Mouse (Mus musculus) liver, embryonic 12.5 days (tissue): ENCODE measurements at regions not wholly inside any gene's neighbourhood (a gene's known extent, or its start where the extent isn't known, plus 50 kb on each side); places are given as distances from the start of the nearest gene placed in this dataset.

Experiments
- ATAC-seq: fragments of 200-750 bp; cut with Nextera tagmentation; 2 replicates; pipeline ENCODE4 v1.8.0; 2017; ENCODE audit warnings: moderate number of reproducible peaks, mild to moderate bottlenecking, moderate library complexity
- H3K27ac ChIP-seq: fragments of 300-500 bp; sonication (generic); 2 replicates; pipeline ENCODE4 v1.5.1; 2016; ENCODE audit warnings: mild to moderate bottlenecking
- H3K27me3 ChIP-seq: fragments of 300-500 bp; sonication (generic); replicated peaks from 2 replicates; pipeline ENCODE4 v1.6.1; 2016; ENCODE audit warnings: mild to moderate bottlenecking, moderate library complexity
- H3K36me3 ChIP-seq: fragments of 300-500 bp; sonication (generic); 2 replicates; pipeline ENCODE4 v1.6.1; 2016; ENCODE audit warnings: mild to moderate bottlenecking, moderate library complexity
- H3K4me1 ChIP-seq: fragments of 300-500 bp; sonication (generic); 2 replicates; pipeline ENCODE4 v1.6.1; 2016
- H3K4me2 ChIP-seq: fragments of 300-500 bp; sonication (generic); 2 replicates; pipeline ENCODE4 v1.6.1; 2016; ENCODE audit warnings: mild to moderate bottlenecking, moderate library complexity
- H3K4me3 ChIP-seq: fragments of 300-500 bp; sonication (generic); 2 replicates; pipeline ENCODE4 v1.5.1; 2016; ENCODE audit warnings: mild to moderate bottlenecking, moderate library complexity
- H3K9ac ChIP-seq: fragments of 300-500 bp; sonication (generic); 2 replicates; pipeline ENCODE4 v1.6.1; 2016; ENCODE audit warnings: mild to moderate bottlenecking, moderate library complexity
- H3K9me3 ChIP-seq: fragments of 300-500 bp; sonication (generic); replicated peaks from 2 replicates; pipeline ENCODE4 v1.6.1; 2016; ENCODE audit warnings: mild to moderate bottlenecking, moderate library complexity
- WGBS: fragments of 180-500 bp; shearing (Covaris S2); methylation state at CpG from one replicate; pipeline ENCODE4 v1.1.7; 2016; ENCODE audit not compliant: insufficient replicate concordance; 5-methylcytosine and 5-hydroxymethylcytosine counted together

GRCm38 (mm10) chr7:95699506-95699905, 471.5 kb upstream of the Tenm4 start:
- no peak overlapping the region for H3K9ac ChIP-seq
- no peaks in the 10 kb centered on the region for H3K27me3 ChIP-seq
- no peak overlapping the region for H3K4me2 ChIP-seq
- H3K9me3 ChIP-seq = no peaks in the 10 kb centered on the region
- no peaks in the 10 kb centered on the region for H3K4me1 ChIP-seq
- H3K36me3 ChIP-seq = no peaks in the 10 kb centered on the region
- H3K4me3 ChIP-seq = no peak overlapping the region
- no peak overlapping the region for H3K27ac ChIP-seq
- no peak for ATAC-seq
- 73% methylated on average over 9 of the region's 9 CpGs for WGBS

GRCm38 (mm10) chr7:95710088-95710487, 461.0 kb upstream of the Tenm4 start:
- WGBS = 61% methylated on average over 7 of the region's 7 CpGs
- H3K4me2 ChIP-seq = no peak overlapping the region
- no peak for ATAC-seq

DNA sequence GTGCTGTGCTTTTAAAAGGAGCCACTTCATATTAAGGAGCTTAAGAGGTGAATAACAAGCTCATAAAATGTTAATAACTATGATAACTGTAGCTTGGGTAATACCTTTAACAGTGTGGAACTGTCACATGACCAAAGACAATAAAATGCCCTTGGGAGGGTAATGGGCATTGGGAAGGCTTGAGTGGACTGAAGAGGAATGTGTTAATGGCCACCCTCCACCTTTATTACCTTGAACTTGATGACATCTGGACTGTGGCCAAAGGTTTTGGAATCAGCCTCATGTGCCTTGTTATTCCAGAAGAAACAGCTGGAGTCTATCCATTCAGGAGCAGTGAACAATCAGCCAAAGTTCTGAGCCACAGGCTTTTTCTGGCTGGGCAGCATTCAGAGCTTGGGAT, 451.0 kb upstream of the Tenm4 start:
- no peak overlapping the region for H3K4me2 ChIP-seq
- no peak for ATAC-seq
- H3K4me3 ChIP-seq = no peak overlapping the region
- no peaks in the 10 kb centered on the region for H3K4me1 ChIP-seq
- H3K36me3 ChIP-seq = no peaks in the 10 kb centered on the region
- H3K9ac ChIP-seq = no peak overlapping the region
- H3K27ac ChIP-seq = no peak overlapping the region
- H3K27me3 ChIP-seq = no peaks in the 10 kb centered on the region
- H3K9me3 ChIP-seq = no peaks in the 10 kb centered on the region

More at GRCm38 (mm10) chr7:95710088-95710487, 461.0 kb upstream of the Tenm4 start:
- no peaks in the 10 kb centered on the region for H3K4me1 ChIP-seq
- no peaks in the 10 kb centered on the region for H3K9me3 ChIP-seq
- H3K9ac ChIP-seq = no peak overlapping the region
- H3K36me3 ChIP-seq = no peaks in the 10 kb centered on the region
- H3K4me3 ChIP-seq = no peak overlapping the region
- H3K27me3 ChIP-seq = no peaks in the 10 kb centered on the region
- H3K27ac ChIP-seq = no peak overlapping the region

DNA sequence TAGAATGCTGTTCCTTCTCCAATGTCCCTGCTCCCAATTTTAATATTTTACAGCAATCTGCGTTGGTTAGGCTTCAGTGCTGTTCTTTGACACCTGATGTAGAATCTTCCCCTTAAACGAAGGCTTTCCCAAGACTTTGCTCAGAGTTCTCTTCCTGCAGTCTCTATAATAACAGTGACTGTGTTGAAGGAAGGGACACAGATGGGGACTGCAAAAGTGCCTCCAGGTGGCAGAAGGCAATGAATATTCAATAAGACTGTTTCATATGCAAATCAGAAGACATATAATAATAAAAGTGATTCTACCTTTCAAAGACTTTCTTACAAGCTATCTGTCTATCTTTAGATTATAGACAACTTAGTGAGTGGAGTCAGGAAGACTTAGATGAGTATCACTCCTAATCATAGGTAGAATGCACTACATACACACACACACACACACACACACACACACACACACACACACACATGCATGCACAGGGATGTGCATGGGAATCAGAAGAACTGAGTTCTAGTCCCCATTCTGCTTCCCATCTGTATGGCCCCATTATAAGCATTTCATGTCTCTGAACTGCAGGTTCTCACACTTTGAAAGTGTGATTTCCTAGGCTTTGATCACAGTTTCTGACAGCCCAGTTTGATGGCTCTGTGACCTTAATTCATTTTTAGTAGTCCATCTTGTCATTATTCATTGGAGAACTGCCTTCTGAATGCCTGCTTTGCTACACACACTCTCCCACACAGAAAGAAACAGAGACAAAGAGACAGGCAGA, 445.1 kb upstream of the Tenm4 start:
- H3K36me3 ChIP-seq = no peaks in the 10 kb centered on the region
- H3K4me1 ChIP-seq = no peaks in the 10 kb centered on the region
- no peak overlapping the region for H3K4me3 ChIP-seq
- H3K27me3 ChIP-seq = no peaks in the 10 kb centered on the region
- no peak overlapping the region for H3K4me2 ChIP-seq
- H3K9ac ChIP-seq = no peak overlapping the region
- 61% methylated on average over 2 of the region's 2 CpGs for WGBS
- H3K27ac ChIP-seq = no peak overlapping the region
- no peaks in the 10 kb centered on the region for H3K9me3 ChIP-seq
- no peak for ATAC-seq

GRCm38 (mm10) chr7:95733807-95734206, 437.2 kb upstream of the Tenm4 start:
- ATAC-seq = no peak
- H3K36me3 ChIP-seq = no peaks in the 10 kb centered on the region
- H3K27me3 ChIP-seq = no peaks in the 10 kb centered on the region
- H3K9me3 ChIP-seq = no peaks in the 10 kb centered on the region
- H3K4me3 ChIP-seq = no peak overlapping the region
- no peak overlapping the region for H3K27ac ChIP-seq
- 62% methylated on average over 1 of the region's 1 CpGs for WGBS
- no peak overlapping the region for H3K4me2 ChIP-seq
- no peaks in the 10 kb centered on the region for H3K4me1 ChIP-seq
- no peak overlapping the region for H3K9ac ChIP-seq

- Histone ChIP-seq H3K4me2 (no peak overlapping the region), H3K4me3 (no peak overlapping the region), H3K4me1 (no peaks in the 10 kb centered on the region), H3K9ac (no peak overlapping the region), H3K36me3 (no peaks in the 10 kb centered on the region), H3K27me3 (no peaks in the 10 kb centered on the region), H3K27ac (no peak overlapping the region), H3K9me3 (no peaks in the 10 kb centered on the region)
- WGBS = 63% methylated on average over 5 of the region's 5 CpGs
- no peak for ATAC-seq
Observed at GRCm38 (mm10) chr7:95734587-95734986, 436.5 kb upstream of the Tenm4 start.

DNA sequence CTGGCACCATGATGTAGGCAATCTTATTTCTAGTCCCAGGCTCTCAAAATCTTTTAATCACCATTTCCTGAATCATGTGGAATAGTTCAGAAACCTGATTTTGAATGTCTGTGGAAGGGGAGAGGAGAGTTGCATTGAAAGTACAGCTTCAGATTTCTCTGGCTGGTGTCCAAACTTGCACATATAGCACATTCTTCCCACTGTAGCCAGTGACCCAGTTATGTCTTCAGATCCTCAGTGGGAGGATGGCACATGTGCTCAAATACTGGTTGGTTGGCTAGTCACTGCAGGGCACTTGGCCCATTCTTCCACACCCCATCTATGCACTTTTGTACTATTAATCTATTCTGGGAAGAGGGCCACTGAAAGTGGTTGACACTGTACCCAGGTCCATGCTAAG, 434.3 kb upstream of the Tenm4 start:
- ATAC-seq = no peak
- H3K9me3 ChIP-seq = no peaks in the 10 kb centered on the region
- H3K4me1 ChIP-seq = no peaks in the 10 kb centered on the region
- H3K4me2 ChIP-seq = no peak overlapping the region
- no peaks in the 10 kb centered on the region for H3K36me3 ChIP-seq
- no peaks in the 10 kb centered on the region for H3K27me3 ChIP-seq
- H3K9ac ChIP-seq = no peak overlapping the region
- H3K27ac ChIP-seq = no peak overlapping the region
- H3K4me3 ChIP-seq = no peak overlapping the region

GRCm38 (mm10) chr7:95738725-95739245, 432.3 kb upstream of the Tenm4 start:
- Histone ChIP-seq H3K9ac (no peak overlapping the region), H3K36me3 (no peaks in the 10 kb centered on the region), H3K4me2 (no peak overlapping the region), H3K27ac (no peak overlapping the region), H3K4me1 (no peaks in the 10 kb centered on the region), H3K4me3 (no peak overlapping the region), H3K27me3 (no peaks in the 10 kb centered on the region), H3K9me3 (no peaks in the 10 kb centered on the region)
- WGBS = 49% methylated on average over 2 of the region's 2 CpGs
- no peak for ATAC-seq

DNA sequence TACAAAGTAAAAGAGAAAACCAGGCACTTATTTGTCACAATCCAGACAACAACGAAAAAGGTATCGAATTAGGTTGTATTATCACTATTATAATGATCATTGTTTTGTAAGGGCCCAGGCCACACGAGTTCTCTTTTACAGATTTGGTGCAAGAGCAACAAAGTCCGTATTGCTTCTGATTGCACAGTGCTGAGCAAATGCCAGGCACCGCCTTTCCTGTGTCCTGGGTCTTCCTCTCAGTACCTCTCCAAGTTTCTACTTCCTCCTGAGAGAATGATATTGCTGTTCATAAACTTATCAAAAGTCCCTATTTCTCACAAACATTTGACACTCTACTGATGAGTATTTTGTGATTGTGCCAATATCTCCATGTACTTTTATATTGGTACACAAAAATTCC, 431.3 kb upstream of the Tenm4 start:
- Histone ChIP-seq H3K27ac (no peak overlapping the region), H3K4me1 (no peaks in the 10 kb centered on the region), H3K4me2 (no peak overlapping the region), H3K36me3 (no peaks in the 10 kb centered on the region), H3K9me3 (no peaks in the 10 kb centered on the region), H3K27me3 (no peaks in the 10 kb centered on the region), H3K4me3 (no peak overlapping the region), H3K9ac (no peak overlapping the region)
- ATAC-seq = no peak
- WGBS = 64% methylated on average over 5 of the region's 5 CpGs

GRCm38 (mm10) chr7:95758375-95758774, 412.7 kb upstream of the Tenm4 start:
- WGBS = 59% methylated on average over 2 of the region's 2 CpGs
- no peak overlapping the region for H3K9ac ChIP-seq
- no peak overlapping the region for H3K27ac ChIP-seq
- H3K36me3 ChIP-seq = no peaks in the 10 kb centered on the region
- no peak overlapping the region for H3K4me2 ChIP-seq
- no peak overlapping the region for H3K4me3 ChIP-seq
- ATAC-seq = no peak
- H3K27me3 ChIP-seq = no peaks in the 10 kb centered on the region
- H3K4me1 ChIP-seq = no peaks in the 10 kb centered on the region
- H3K9me3 ChIP-seq = no peaks in the 10 kb centered on the region

- Histone ChIP-seq H3K4me1 (no peaks in the 10 kb centered on the region), H3K36me3 (no peaks in the 10 kb centered on the region), H3K4me3 (no peak overlapping the region), H3K9me3 (no peaks in the 10 kb centered on the region), H3K9ac (no peak overlapping the region), H3K4me2 (no peak overlapping the region), H3K27ac (no peak overlapping the region), H3K27me3 (no peaks in the 10 kb centered on the region)
- no peak for ATAC-seq
- WGBS = 75% methylated on average over 12 of the region's 12 CpGs
Observed at GRCm38 (mm10) chr7:95760945-95761661, 409.9 kb upstream of the Tenm4 start.

- Histone ChIP-seq H3K4me2 (no peak overlapping the region), H3K9me3 (no peaks in the 10 kb centered on the region), H3K4me1 (no peaks in the 10 kb centered on the region), H3K9ac (no peak overlapping the region), H3K36me3 (no peaks in the 10 kb centered on the region), H3K27me3 (no peaks in the 10 kb centered on the region), H3K4me3 (no peak overlapping the region), H3K27ac (no peak overlapping the region)
- 69% methylated on average over 6 of the region's 6 CpGs for WGBS
- ATAC-seq = no peak
Observed at GRCm38 (mm10) chr7:95766356-95767150, 404.5 kb upstream of the Tenm4 start.
